Mouse (Mus musculus) hindbrain, embryonic 15.5 days (tissue): ENCODE measurements at regions not wholly inside any gene's neighbourhood (a gene's known extent, or its start where the extent isn't known, plus 50 kb on each side); places are given as distances from the start of the nearest gene placed in this dataset.

Experiments used
- ATAC-seq: fragments of 200-750 bp; cut with Nextera tagmentation; 2 replicates; pipeline ENCODE4 v1.8.0; 2017; ENCODE audit warnings: low read depth, moderate number of reproducible peaks, moderate TSS enrichment; ENCODE audit not compliant: low FRiP score
- H3K27ac ChIP-seq: fragments of 300-500 bp; sonication (generic); replicated peaks from 2 replicates; pipeline ENCODE4 v1.5.1; 2015; ENCODE audit warnings: mild to moderate bottlenecking, inconsistent platforms
- H3K27me3 ChIP-seq: fragments of 300-500 bp; sonication (generic); 2 replicates; pipeline ENCODE4 v1.6.1; 2015; ENCODE audit warnings: control low read depth, inconsistent platforms
- H3K36me3 ChIP-seq: fragments of 300-500 bp; sonication (generic); 2 replicates; pipeline ENCODE4 v1.6.1; 2015; ENCODE audit warnings: control low read depth, inconsistent platforms
- H3K4me1 ChIP-seq: fragments of 300-500 bp; sonication (generic); replicated peaks from 2 replicates; pipeline ENCODE4 v1.6.1; 2015; ENCODE audit warnings: control low read depth, inconsistent platforms
- H3K4me2 ChIP-seq: fragments of 300-500 bp; sonication (generic); 2 replicates; pipeline ENCODE4 v1.6.1; 2015; ENCODE audit warnings: moderate library complexity, mild to moderate bottlenecking, inconsistent platforms
- H3K4me3 ChIP-seq: fragments of 300-500 bp; sonication (generic); 2 replicates; pipeline ENCODE4 v1.5.1; 2015; ENCODE audit warnings: mild to moderate bottlenecking, inconsistent platforms
- H3K9ac ChIP-seq: fragments of 300-500 bp; sonication (generic); 2 replicates; pipeline ENCODE4 v1.6.1; 2015; ENCODE audit warnings: inconsistent platforms
- H3K9me3 ChIP-seq: fragments of 300-500 bp; sonication (generic); 2 replicates; pipeline ENCODE4 v1.6.1; 2016; ENCODE audit warnings: control low read depth, inconsistent platforms
- WGBS: fragments of 180-500 bp; shearing (Covaris S2); methylation state at CpG from one replicate; pipeline ENCODE4 v1.1.7; 2015; 5-methylcytosine and 5-hydroxymethylcytosine counted together

DNA sequence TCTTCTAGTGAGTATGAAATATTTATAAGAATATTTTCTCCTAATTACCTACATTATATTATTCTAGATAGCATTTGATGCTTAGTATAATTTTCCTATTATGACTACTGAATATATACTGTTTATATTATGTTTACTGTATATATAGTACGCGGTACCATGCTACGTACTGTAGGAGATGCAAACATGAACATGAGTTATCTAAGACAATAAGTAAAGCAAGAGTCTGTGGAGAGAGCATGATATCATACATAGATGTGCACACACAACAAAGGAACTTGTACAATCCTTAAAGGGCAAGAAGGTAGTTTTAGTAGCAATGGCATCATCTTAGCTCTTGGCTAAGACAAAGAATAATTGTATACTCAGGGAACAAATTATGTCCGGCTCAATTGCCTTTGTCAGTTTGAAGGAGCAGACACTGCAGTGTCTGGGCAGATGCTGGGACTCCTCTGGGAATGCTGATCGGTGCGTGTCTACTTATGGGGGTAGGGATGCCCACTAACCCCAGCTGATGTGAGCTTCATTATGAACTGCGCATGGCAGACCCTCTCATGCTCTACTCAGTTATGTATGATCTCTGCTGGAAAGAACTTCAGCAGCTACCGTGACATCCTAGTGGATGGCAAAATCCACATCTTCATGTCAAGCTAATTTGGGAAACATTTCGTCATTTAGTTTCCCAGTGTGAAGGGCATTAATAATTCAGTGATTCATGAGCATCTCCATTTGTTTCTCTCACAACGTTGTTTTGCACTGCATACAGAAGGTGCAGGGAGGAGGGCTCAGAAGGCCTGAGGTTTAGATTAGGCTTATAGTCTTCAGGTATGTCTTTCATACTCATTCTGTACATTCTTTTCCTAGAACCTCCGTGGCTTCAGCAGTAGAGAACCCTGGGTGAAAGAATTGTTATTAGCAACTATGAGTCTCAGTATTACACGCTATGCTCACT lies 70.8 kb upstream of the Mycbp2 start:
- 49% methylated on average over 12 of the region's 12 CpGs for whole genome bisulfite sequencing
- Histone ChIP-seq H3K36me3 (no peaks in the 10 kb centered on the region), H3K4me3 (no peak overlapping the region), H3K27ac (no peak overlapping the region), H3K4me1 (peaks cover 4% of the 10 kb centered on the region; the same call in 1 of the 2 replicates), H3K4me2 (no peak overlapping the region), H3K9me3 (no peaks in the 10 kb centered on the region), H3K9ac (no peak overlapping the region), H3K27me3 (no peaks in the 10 kb centered on the region)
- ATAC-seq: peak; percentile 81

DNA sequence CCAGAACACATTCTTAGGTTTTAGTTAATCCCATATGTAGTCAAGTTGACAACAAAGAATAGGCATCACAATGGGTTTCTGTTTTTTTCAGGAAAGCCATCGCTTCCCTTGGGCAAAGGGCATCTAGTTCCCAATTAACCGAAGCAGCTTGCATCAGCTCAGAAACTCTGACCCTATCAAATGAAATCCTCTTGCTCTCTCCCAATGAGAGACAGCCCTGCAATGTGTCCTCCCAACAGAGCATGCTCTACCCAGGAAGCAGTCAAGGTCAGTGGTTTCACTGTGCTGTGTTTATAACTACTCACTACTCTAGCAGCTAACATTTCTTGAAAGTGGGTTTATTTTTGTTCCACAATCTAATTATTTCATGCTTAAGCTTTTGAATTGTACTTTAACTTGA lies 58.0 kb upstream of the Mycbp2 start:
- Histone ChIP-seq H3K9ac (no peak overlapping the region), H3K27ac (no peak overlapping the region), H3K4me3 (no peak overlapping the region), H3K27me3 (no peaks in the 10 kb centered on the region), H3K9me3 (no peaks in the 10 kb centered on the region), H3K4me2 (no peak overlapping the region), H3K36me3 (no peaks in the 10 kb centered on the region), H3K4me1 (no peaks in the 10 kb centered on the region)
- WGBS: 83% methylated on average over 2 of the region's 2 CpGs
- no peak for ATAC-seq

DNA sequence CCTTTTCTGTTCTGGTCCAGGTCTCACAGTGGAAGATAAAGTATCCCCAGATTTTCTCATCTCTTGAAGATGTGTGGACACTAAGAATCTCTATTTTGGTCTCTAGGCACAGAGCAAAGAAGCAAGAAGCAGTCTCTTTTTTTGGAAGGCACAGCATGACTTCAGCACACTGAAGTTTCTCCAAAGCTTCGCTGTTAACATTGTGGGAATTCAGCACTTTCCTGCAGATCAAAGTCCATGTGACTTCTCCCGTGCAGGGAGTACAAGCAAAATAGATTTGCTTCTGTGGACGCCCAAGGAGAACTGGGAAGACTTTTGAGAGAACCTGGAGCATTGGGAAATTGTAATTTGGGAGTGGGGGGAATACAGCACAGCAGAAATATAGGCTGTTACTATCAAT lies 56.4 kb upstream of the Mycbp2 start:
- 70% methylated on average over 3 of the region's 3 CpGs for WGBS
- Histone ChIP-seq H3K9me3 (no peaks in the 10 kb centered on the region), H3K27me3 (no peaks in the 10 kb centered on the region), H3K9ac (no peak overlapping the region), H3K4me2 (no peak overlapping the region), H3K27ac (no peak overlapping the region), H3K4me3 (no peak overlapping the region), H3K36me3 (no peaks in the 10 kb centered on the region), H3K4me1 (no peaks in the 10 kb centered on the region)
- ATAC-seq: no peak

DNA sequence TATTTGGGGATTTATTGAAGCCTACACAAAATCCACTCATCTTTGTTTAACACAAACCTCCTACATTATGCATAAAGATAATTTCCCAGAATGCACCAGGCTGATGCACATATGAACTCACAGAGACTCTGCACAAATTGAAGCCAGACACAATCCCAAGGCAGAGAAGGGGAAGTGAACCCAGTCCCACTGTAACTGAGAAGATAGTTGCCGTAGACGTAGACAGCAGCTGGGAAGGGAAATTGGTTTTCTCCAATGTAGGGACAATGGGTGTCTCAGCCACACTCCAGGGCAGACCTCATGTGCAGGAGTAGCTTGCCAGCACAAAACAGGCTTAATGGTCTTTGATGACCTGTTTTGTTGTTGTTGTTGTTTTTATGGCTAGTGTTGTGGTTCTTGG lies 55.4 kb upstream of the Mycbp2 start:
- H3K27ac ChIP-seq: no peak overlapping the region
- no peak overlapping the region for H3K9ac ChIP-seq
- 86% methylated on average over 2 of the region's 2 CpGs for WGBS
- ATAC-seq: no peak
- no peaks in the 10 kb centered on the region for H3K4me1 ChIP-seq
- H3K9me3 ChIP-seq: no peaks in the 10 kb centered on the region
- no peak overlapping the region for H3K4me2 ChIP-seq
- H3K4me3 ChIP-seq: no peak overlapping the region
- H3K27me3 ChIP-seq: no peaks in the 10 kb centered on the region
- H3K36me3 ChIP-seq: no peaks in the 10 kb centered on the region

DNA sequence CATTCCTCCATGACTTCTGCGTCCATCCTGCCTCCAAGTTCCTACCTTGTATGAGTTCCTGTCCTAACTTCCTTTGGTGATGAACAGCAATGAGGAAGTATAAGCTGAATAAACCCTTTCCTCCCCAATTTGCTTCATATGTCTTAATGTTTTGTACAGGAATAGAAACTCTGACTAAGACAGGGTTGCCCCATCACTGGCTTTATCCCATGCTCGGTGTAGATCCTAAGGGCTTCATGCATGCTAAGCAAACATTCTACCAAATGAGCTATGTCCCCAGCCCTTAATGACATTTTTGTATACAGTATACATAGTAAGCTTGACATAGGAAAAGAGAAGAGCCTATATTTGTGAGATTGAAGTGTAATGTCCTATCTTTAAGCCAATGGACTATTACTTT lies 54.7 kb upstream of the Mycbp2 start:
- no peak for ATAC-seq
- H3K27ac ChIP-seq: no peak overlapping the region
- no peak overlapping the region for H3K9ac ChIP-seq
- no peaks in the 10 kb centered on the region for H3K4me1 ChIP-seq
- H3K27me3 ChIP-seq: no peaks in the 10 kb centered on the region
- no peak overlapping the region for H3K4me3 ChIP-seq
- H3K4me2 ChIP-seq: no peak overlapping the region
- no peaks in the 10 kb centered on the region for H3K9me3 ChIP-seq
- H3K36me3 ChIP-seq: no peaks in the 10 kb centered on the region
- 93% methylated on average over 2 of the region's 2 CpGs for WGBS

DNA sequence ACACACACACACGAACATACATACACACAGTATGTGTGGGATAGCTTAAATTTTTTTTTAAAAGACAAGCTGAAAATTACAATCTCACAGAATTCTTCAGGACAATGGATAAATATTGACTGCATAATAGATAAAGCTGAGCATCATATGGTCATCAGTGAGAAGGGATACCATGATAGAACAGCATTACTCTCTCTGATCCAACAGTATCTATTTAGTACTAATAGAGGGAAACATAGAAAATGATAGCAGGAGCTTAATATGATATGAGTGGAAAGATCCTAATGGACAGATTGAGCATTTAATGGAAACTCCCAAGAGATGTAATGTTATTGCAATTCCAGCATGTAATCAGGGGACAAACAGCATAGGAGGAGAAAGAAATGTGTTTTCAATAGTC lies 51.8 kb upstream of the Mycbp2 start:
- H3K27me3 ChIP-seq: no peaks in the 10 kb centered on the region
- H3K4me1 ChIP-seq: no peaks in the 10 kb centered on the region
- H3K9ac ChIP-seq: no peak overlapping the region
- ATAC-seq: no peak
- WGBS: 65% methylated on average over 1 of the region's 1 CpGs
- H3K9me3 ChIP-seq: no peaks in the 10 kb centered on the region
- no peaks in the 10 kb centered on the region for H3K36me3 ChIP-seq
- no peak overlapping the region for H3K4me2 ChIP-seq
- H3K4me3 ChIP-seq: no peak overlapping the region
- no peak overlapping the region for H3K27ac ChIP-seq
